Mouse (Mus musculus) heart, embryonic 16.5 days (tissue): ENCODE data around the gene Psme1. TPM values are rescaled to one million over a fixed set of nuclear protein-coding genes. Genes with fewer than 3 reads are reported as not detected.

Experiments used
- ATAC-seq: fragments of 200-750 bp; cut with Nextera tagmentation; replicated peaks from 2 replicates; pipeline ENCODE4 v1.8.0; 2017; ENCODE audit warnings: moderate number of reproducible peaks; ENCODE audit not compliant: insufficient read depth, low FRiP score; ENCODE audit errors: extremely low read depth
- H3K27ac ChIP-seq: fragments of 300-500 bp; sonication (generic); 2 replicates; pipeline ENCODE4 v1.5.1; 2014; ENCODE audit warnings: mild to moderate bottlenecking, low read length, control low read depth, moderate library complexity
- H3K27me3 ChIP-seq: fragments of 300-500 bp; sonication (generic); 2 replicates; pipeline ENCODE4 v1.6.1; 2014; ENCODE audit warnings: low read length, mixed read lengths; ENCODE audit not compliant: control insufficient read depth, insufficient read depth
- H3K36me3 ChIP-seq: fragments of 300-500 bp; sonication (generic); 2 replicates; pipeline ENCODE4 v1.6.1; 2014; ENCODE audit not compliant: control insufficient read depth, insufficient read depth
- H3K4me1 ChIP-seq: fragments of 300-500 bp; sonication (generic); 2 replicates; pipeline ENCODE4 v1.6.1; 2014; ENCODE audit warnings: low read length, mixed read lengths; ENCODE audit not compliant: control insufficient read depth, insufficient read depth
- H3K4me2 ChIP-seq: fragments of 300-500 bp; sonication (generic); 2 replicates; pipeline ENCODE4 v1.6.1; 2014; ENCODE audit warnings: low read depth, mild to moderate bottlenecking, control low read depth, low read length
- H3K4me3 ChIP-seq: fragments of 300-500 bp; sonication (generic); 2 replicates; pipeline ENCODE4 v1.5.1; 2014; ENCODE audit warnings: mild to moderate bottlenecking, control low read depth, low read length
- H3K9ac ChIP-seq: fragments of 300-500 bp; sonication (generic); 2 replicates; pipeline ENCODE4 v1.6.1; 2014; ENCODE audit warnings: low read length, control low read depth
- H3K9me3 ChIP-seq: fragments of 300-500 bp; sonication (generic); replicated peaks from 2 replicates; pipeline ENCODE4 v1.6.1; 2016; ENCODE audit warnings: low read length; ENCODE audit not compliant: control insufficient read depth
- WGBS: fragments of 180-500 bp; shearing (Covaris S2); extraction: QIAGEN DNeasy Blood & Tissue Kit; methylation state at CpG from one replicate; pipeline ENCODE4 v1.1.7; 2014; 5-methylcytosine and 5-hydroxymethylcytosine counted together
- polyA plus RNA-seq: library from polyadenylated mRNA; unstranded; fragments of >200 nt; fragmentation: Nextera tagmentation; extraction: Ambion mirVana; gene quantifications from 2 replicates; pipeline ENCODE4 v1.2.1, GENCODE M21; 2015

Psme1 gene
- polyA plus RNA-seq, 1 experiment from 2014 or later: 227 TPM

DNA sequence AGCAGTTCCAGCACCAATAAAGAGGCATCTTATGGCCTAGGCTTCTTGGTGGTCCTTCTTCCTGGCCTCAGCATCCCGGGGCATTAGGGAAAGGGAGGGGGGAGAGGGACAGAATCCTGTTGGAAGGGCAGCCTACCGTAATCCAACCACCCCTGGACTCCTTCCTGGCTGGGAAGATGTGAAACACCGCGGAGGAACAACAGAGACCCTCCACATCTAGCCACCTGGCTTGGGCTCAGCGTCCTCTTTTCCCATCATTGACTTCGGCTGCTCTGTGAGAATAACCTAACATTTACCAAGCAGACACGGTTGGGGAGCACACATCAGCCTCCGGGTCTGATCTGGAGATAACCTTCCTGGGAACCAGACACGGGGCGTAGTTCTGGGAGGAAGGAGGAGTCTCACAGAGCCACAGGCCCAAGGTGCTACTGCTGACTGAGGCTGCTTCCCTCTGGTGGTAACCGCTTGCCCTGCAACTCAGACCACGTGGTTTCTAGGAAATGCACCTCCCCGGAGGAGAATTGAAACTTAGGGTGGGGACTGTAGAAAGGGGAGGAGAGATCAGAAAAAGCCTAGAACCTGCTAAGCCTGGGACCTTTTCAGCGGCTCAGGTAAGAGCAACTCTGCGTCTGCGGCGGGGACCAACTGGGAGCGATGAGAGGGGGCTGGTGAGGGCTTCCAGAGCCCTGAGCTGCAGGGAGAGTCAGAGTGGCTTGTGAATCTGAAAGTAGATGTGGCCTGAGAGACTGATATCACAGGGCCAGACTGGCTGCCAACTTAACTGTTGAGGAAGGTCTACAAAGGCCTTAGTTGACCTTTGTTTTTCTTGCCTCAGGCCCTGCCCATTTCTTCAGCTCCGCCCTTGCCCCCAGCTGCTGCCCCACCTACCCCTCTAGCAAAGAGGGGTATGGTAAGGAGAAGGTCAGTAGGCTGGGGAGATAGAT, 26.0 kb downstream of the Psme1 start:
- peaks cover 53% of the 10 kb centered on the region for H3K36me3 ChIP-seq
- peak overlapping the region; percentile 76 for H3K9ac ChIP-seq
- H3K4me1 ChIP-seq: peaks cover 5% of the 10 kb centered on the region
- H3K9me3 ChIP-seq: no peaks in the 10 kb centered on the region
- 15% methylated on average over 19 of the region's 19 CpGs for WGBS
- peak; percentile 90 for ATAC-seq
- no peaks in the 10 kb centered on the region for H3K27me3 ChIP-seq
- H3K4me3 ChIP-seq: peak overlapping the region; percentile 62
- peak overlapping the region; percentile 80 for H3K4me2 ChIP-seq
- H3K27ac ChIP-seq: peak overlapping the region; percentile 88

DNA sequence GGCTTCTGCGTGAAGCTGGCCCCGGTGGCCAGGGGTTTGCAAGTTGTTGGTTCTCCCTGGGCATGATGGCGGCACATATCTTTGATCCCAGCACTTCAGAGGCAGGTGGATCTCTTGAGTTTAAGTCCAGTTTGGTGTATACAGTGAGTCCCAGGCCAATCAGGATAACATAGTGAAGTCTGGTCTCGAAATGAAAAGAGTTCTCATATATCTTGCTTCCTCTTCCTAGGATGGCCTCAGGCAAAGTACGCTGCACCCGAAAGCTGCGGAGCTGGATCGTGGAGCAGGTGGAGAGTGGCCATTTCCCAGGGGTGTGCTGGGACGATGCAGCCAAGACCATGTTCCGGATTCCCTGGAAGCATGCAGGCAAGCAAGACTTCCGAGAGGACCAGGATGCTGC, 26.9 kb downstream of the Psme1 start:
- H3K9ac ChIP-seq: no peak overlapping the region
- ATAC-seq: no peak
- WGBS: 92% methylated on average over 11 of the region's 11 CpGs
- H3K4me2 ChIP-seq: peak overlapping the region; percentile 80
- peaks cover 53% of the 10 kb centered on the region for H3K36me3 ChIP-seq
- peaks cover 5% of the 10 kb centered on the region for H3K4me1 ChIP-seq
- H3K27me3 ChIP-seq: no peaks in the 10 kb centered on the region
- H3K9me3 ChIP-seq: no peaks in the 10 kb centered on the region
- peak overlapping the region; percentile 62 for H3K4me3 ChIP-seq
- no peak overlapping the region; the same call in 1 of the 2 replicates for H3K27ac ChIP-seq

DNA sequence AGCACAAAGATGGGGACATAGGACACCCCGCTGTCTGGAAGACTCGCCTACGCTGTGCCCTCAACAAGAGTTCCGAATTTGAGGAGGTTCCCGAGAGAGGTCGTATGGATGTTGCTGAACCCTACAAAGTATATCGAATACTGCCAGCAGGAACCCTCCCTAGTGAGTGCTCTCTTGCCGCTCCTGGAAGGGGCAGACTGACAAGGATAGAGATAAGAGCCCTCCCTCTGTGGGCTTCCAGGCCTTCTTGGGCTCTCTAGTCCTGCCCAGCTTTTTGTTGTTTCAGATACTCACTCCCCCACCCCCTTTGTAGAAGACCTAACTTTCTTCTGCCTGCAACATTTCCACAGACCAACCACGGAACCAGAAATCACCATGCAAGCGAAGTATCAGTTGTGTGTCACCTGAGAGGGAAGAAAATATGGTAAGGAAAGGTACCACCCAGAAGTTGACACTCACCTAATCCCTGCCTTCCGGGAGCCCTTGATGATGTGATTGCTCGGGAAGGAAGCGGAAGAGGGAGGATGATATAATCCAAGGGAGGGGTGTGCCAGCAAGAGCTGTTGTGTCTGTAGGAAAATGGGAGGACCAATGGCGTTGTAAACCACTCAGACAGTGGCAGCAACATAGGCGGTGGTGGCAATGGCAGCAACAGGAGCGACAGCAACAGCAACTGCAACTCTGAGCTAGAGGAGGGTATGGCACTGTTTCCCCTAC, 28.0 kb downstream of the Psme1 start:
- Histone ChIP-seq H3K4me2 (no peak overlapping the region), H3K36me3 (peaks cover 51% of the 10 kb centered on the region), H3K27ac (no peak overlapping the region), H3K27me3 (no peaks in the 10 kb centered on the region), H3K9ac (no peak overlapping the region), H3K9me3 (no peaks in the 10 kb centered on the region), H3K4me1 (peaks cover 5% of the 10 kb centered on the region), H3K4me3 (no peak overlapping the region)
- 82% methylated on average over 16 of the region's 16 CpGs for WGBS
- no peak for ATAC-seq

DNA sequence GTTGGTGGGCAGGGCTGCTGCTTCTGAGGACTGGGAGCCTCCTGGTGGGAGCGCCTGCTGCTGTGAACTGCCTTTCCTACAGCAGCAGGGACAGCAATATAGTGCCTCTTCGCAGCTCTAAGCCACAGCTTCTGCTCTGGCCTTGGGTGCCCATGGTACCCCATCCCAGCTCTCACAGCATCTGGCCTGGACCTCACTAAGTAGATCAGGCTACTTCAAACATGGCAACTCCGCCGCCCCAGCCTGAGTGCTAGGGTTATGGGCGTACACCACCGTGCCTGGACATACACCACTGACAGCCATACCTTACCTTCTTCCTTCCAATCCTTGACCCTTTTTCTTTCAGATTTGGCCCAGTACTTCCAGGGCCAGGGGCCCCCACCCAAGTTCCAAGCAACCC, 30.4 kb downstream of the Psme1 start:
- Histone ChIP-seq H3K9me3 (no peaks in the 10 kb centered on the region), H3K4me3 (no peak overlapping the region), H3K4me2 (no peak overlapping the region), H3K27me3 (no peaks in the 10 kb centered on the region), H3K36me3 (peaks cover 34% of the 10 kb centered on the region), H3K4me1 (peaks cover 5% of the 10 kb centered on the region), H3K27ac (no peak overlapping the region), H3K9ac (no peak overlapping the region)
- 93% methylated on average over 6 of the region's 6 CpGs for WGBS
- ATAC-seq: no peak

DNA sequence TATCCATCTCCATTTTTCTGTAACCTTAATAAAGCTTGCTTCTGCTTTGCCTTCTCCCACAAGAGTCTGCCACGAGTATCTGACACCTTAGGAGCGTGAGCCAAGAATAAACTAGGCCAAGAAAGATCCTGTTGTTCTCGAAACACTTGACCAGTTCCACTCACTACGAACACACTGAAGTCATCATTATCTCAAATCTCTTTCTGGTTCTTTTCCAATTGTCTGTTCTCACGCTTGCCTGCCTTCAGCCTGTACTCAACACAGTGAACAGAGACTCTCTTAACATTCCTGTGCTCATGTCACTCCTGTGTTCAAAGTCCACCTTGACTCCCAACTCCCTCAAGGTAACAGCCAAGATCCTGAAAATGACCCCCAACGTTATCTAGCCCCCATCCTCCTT, 35.4 kb downstream of the Psme1 start:
- H3K4me1 ChIP-seq: peaks cover 7% of the 10 kb centered on the region
- no peak overlapping the region for H3K27ac ChIP-seq
- no peak overlapping the region for H3K4me3 ChIP-seq
- no peak overlapping the region for H3K9ac ChIP-seq
- no peaks in the 10 kb centered on the region for H3K27me3 ChIP-seq
- no peaks in the 10 kb centered on the region for H3K9me3 ChIP-seq
- no peak for ATAC-seq
- H3K36me3 ChIP-seq: peaks cover 14% of the 10 kb centered on the region; the same call in 1 of the 2 replicates
- WGBS: 38% methylated on average over 6 of the region's 6 CpGs
- no peak overlapping the region for H3K4me2 ChIP-seq

GRCm38 (mm10) chr14:55614565-55615178, 36.7 kb downstream of the Psme1 start:
- 64% methylated on average over 7 of the region's 7 CpGs for WGBS
- ATAC-seq: no peak

DNA sequence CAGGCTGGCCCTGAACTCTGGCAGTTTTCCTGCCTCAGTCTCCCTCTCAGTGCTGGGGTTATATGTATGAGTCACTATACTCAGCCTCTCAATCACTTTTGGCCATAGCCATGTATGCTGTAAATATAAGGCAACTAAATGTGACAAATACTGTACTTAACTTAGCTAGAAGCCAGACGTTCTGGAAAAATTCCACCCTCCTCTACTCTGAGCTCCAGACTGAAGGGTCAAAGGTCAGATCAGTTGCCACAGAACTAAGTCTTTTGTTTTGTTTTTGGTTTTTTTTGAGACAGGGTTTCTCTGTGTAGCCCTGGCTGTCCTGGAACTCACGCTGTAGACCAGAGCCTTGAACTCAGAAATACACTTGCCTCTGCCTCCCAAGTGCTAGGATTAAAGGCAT, 38.0 kb downstream of the Psme1 start:
- Histone ChIP-seq H3K4me3 (no peak overlapping the region), H3K9ac (no peak overlapping the region), H3K36me3 (no peaks in the 10 kb centered on the region), H3K4me2 (no peak overlapping the region), H3K27ac (no peak overlapping the region), H3K9me3 (no peaks in the 10 kb centered on the region), H3K27me3 (no peaks in the 10 kb centered on the region), H3K4me1 (peaks cover 10% of the 10 kb centered on the region)
- ATAC-seq: no peak
- WGBS: 53% methylated on average over 2 of the region's 2 CpGs

More at GRCm38 (mm10) chr14:55614565-55615178, 36.7 kb downstream of the Psme1 start:
- no peaks in the 10 kb centered on the region for H3K27me3 ChIP-seq
- peaks cover 10% of the 10 kb centered on the region for H3K4me1 ChIP-seq
- no peaks in the 10 kb centered on the region for H3K9me3 ChIP-seq
- 0 out of 2 replicates have a peak, but pooled peaks cover 2% of the 10 kb centered on the region for H3K36me3 ChIP-seq
- H3K27ac ChIP-seq: no peak overlapping the region
- H3K4me2 ChIP-seq: no peak overlapping the region
- H3K9ac ChIP-seq: no peak overlapping the region
- no peak overlapping the region for H3K4me3 ChIP-seq

DNA sequence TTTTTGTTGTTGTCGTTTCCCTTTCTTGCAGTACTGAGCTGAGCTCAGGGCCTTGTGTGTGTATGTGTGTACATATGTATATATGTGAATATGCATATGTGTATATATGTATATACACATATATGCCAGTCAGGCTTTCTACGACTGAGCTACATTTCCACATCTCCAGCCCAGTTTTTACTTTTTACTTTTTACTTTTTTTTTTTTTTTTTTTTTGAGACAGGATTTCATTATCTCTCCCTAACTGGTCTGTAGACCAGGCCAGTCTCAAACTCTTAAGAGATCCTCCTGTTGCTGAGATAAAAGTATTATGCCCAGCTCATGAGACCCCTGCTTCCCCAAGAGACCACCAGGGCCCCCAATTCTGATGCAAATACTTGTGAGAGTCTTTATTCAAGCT, 38.9 kb downstream of the Psme1 start:
- no peaks in the 10 kb centered on the region for H3K27me3 ChIP-seq
- no peak overlapping the region for H3K4me3 ChIP-seq
- no peak for ATAC-seq
- H3K4me1 ChIP-seq: peaks cover 10% of the 10 kb centered on the region
- no peak overlapping the region for H3K27ac ChIP-seq
- H3K9ac ChIP-seq: no peak overlapping the region
- no peaks in the 10 kb centered on the region for H3K36me3 ChIP-seq
- H3K4me2 ChIP-seq: no peak overlapping the region
- WGBS: 84% methylated on average over 2 of the region's 2 CpGs
- H3K9me3 ChIP-seq: no peaks in the 10 kb centered on the region
